Mouse (Mus musculus) limb, embryonic 15.5 days (tissue): ENCODE results near the gene Ankrd54. TPM values are rescaled to one million over a fixed set of nuclear protein-coding genes. Genes with fewer than 3 reads are reported as not detected.

Source experiments
- ATAC-seq: fragments of 200-750 bp; cut with Nextera tagmentation; 2 replicates; pipeline ENCODE4 v1.8.0; 2017; ENCODE audit warnings: low read depth, moderate TSS enrichment; ENCODE audit not compliant: insufficient number of reproducible peaks, low FRiP score, low TSS enrichment
- H3K27ac ChIP-seq: fragments of 300-500 bp; sonication (generic); 2 replicates; pipeline ENCODE4 v1.5.1; 2015; ENCODE audit warnings: moderate library complexity, mild to moderate bottlenecking, inconsistent platforms
- H3K27me3 ChIP-seq: fragments of 300-500 bp; sonication (generic); 2 replicates; pipeline ENCODE4 v1.6.1; 2015; ENCODE audit warnings: inconsistent platforms
- H3K36me3 ChIP-seq: fragments of 300-500 bp; sonication (generic); 2 replicates; pipeline ENCODE4 v1.6.1; 2015; ENCODE audit warnings: inconsistent platforms
- H3K4me1 ChIP-seq: fragments of 300-500 bp; sonication (generic); 2 replicates; pipeline ENCODE4 v1.6.1; 2015; ENCODE audit warnings: inconsistent platforms
- H3K4me2 ChIP-seq: fragments of 300-500 bp; sonication (generic); 2 replicates; pipeline ENCODE4 v1.6.1; 2015; ENCODE audit warnings: mild to moderate bottlenecking, inconsistent platforms
- H3K4me3 ChIP-seq: fragments of 300-500 bp; sonication (generic); 2 replicates; pipeline ENCODE4 v1.5.1; 2015; ENCODE audit warnings: mild to moderate bottlenecking, inconsistent platforms
- H3K9ac ChIP-seq: fragments of 300-500 bp; sonication (generic); 2 replicates; pipeline ENCODE4 v1.6.1; 2015; ENCODE audit warnings: inconsistent platforms
- H3K9me3 ChIP-seq: fragments of 300-500 bp; sonication (generic); 2 replicates; pipeline ENCODE4 v1.6.1; 2016; ENCODE audit warnings: inconsistent platforms
- WGBS: fragments of 180-500 bp; shearing (Covaris S2); methylation state at CpG from one replicate; pipeline ENCODE4 v1.1.7; 2015; 5-methylcytosine and 5-hydroxymethylcytosine counted together
- polyA plus RNA-seq: library from polyadenylated mRNA; unstranded; fragments of >200 nt; fragmentation: Nextera tagmentation; extraction: Ambion mirVana; gene quantifications from 2 replicates; pipeline ENCODE4 v1.2.1, GENCODE M21; 2015

Ankrd54 gene
- polyA plus RNA-seq, 1 experiment from 2014 or later: 43.9 TPM

DNA sequence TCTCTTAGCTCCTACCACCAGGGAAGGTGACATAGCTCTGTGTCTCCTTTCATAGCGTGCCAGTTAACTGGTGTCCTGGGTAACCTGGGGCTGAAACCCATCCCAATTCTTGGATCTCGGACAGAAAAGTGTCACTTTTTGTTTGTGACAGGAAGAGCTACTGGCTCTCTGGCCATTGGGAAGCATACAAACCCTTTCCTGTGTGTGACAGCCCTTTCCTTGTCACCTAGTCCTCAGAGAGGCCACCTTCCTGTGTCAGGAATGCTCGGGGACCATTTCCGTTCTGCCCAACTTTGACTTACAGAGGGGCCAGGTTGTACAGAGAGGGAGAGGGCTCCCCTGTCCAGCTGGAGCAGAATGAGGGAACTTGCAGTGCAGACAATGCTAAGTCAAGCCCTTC lies 36.8 kb upstream of the Ankrd54 start:
- Histone ChIP-seq H3K27me3 (no peaks in the 10 kb centered on the region), H3K4me1 (peaks cover 49% of the 10 kb centered on the region), H3K4me2 (no peak overlapping the region), H3K9ac (no peak overlapping the region), H3K36me3 (peaks cover 20% of the 10 kb centered on the region), H3K9me3 (no peaks in the 10 kb centered on the region), H3K4me3 (no peak overlapping the region), H3K27ac (peak overlapping the region; percentile 85)
- 61% methylated on average over 4 of the region's 4 CpGs for WGBS
- no peak for ATAC-seq

DNA sequence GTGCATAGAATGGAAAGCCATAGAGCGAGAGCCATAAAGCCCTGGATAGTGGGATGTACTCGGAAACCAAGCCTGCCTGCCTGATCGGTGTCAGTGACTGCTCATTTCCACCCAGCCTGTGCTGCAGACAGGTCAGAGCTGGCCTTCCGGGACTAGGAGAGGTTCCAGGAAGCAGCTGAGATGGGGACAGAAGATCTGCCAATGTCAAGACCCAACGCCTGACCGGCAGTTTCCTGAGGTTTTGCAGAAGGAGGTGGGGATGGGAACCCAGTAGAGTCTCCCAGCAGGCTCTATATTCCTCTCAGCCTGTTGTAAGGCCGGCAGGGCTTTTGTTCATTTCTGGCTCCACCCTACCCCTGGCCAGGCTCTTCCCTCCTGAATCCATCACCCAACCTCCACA lies 36.2 kb upstream of the Ankrd54 start:
- Histone ChIP-seq H3K27ac (peak overlapping the region; percentile 85), H3K9me3 (no peaks in the 10 kb centered on the region), H3K4me3 (no peak overlapping the region), H3K4me1 (peaks cover 49% of the 10 kb centered on the region), H3K4me2 (no peak overlapping the region), H3K9ac (no peak overlapping the region), H3K27me3 (no peaks in the 10 kb centered on the region), H3K36me3 (peaks cover 26% of the 10 kb centered on the region)
- ATAC-seq: no peak
- WGBS: 51% methylated on average over 7 of the region's 7 CpGs

- Histone ChIP-seq H3K9ac (no peak overlapping the region), H3K27me3 (no peaks in the 10 kb centered on the region), H3K36me3 (peaks cover 32% of the 10 kb centered on the region), H3K4me3 (no peak overlapping the region), H3K9me3 (no peaks in the 10 kb centered on the region), H3K4me2 (no peak overlapping the region), H3K4me1 (peaks cover 49% of the 10 kb centered on the region), H3K27ac (peak overlapping the region; percentile 85)
- 42% methylated on average over 5 of the region's 5 CpGs for WGBS
- no peak for ATAC-seq
Observed at GRCm38 (mm10) chr15:79098220-79098619, 35.5 kb upstream of the Ankrd54 start.

DNA sequence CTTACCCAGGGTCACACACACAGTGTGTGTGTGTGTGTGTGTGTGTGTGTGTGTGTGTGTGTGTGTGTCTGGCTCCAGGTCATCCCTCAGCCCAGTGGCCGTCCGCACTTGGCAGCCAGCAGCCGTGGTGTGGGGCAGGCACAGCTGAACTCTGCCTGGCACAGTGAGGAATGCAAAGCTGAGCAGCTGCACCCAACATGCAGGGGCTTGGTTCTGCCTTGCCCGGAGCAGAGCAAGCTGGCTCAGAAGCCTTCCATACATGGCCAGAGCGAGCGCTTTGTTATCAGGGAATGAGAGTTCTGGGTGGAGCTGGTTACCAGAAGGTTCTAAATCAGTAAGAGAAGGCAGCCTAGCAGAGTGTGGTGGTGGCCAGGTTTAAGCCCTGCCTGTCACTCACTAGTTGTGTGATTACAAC lies 34.9 kb upstream of the Ankrd54 start:
- Histone ChIP-seq H3K9me3 (no peaks in the 10 kb centered on the region), H3K4me2 (0 out of 2 replicates have a peak overlapping the region, but pooled peaks have one; percentile 7), H3K4me3 (no peak overlapping the region), H3K27ac (peak overlapping the region; percentile 85), H3K4me1 (peaks cover 49% of the 10 kb centered on the region), H3K27me3 (no peaks in the 10 kb centered on the region), H3K36me3 (peaks cover 38% of the 10 kb centered on the region), H3K9ac (no peak overlapping the region)
- WGBS: 31% methylated on average over 6 of the region's 6 CpGs
- peak; percentile 72 for ATAC-seq

GRCm38 (mm10) chr15:79097135-79097534 lies 34.4 kb upstream of the Ankrd54 start:
- no peaks in the 10 kb centered on the region for H3K9me3 ChIP-seq
- 18% methylated on average over 2 of the region's 2 CpGs for WGBS
- peaks cover 49% of the 10 kb centered on the region for H3K4me1 ChIP-seq
- peak overlapping the region; percentile 85 for H3K27ac ChIP-seq
- no peak overlapping the region for H3K4me3 ChIP-seq
- H3K36me3 ChIP-seq: peaks cover 43% of the 10 kb centered on the region
- ATAC-seq: no peak
- no peak overlapping the region for H3K9ac ChIP-seq
- 0 out of 2 replicates have a peak overlapping the region, but pooled peaks have one; percentile 7 for H3K4me2 ChIP-seq
- H3K27me3 ChIP-seq: no peaks in the 10 kb centered on the region

GRCm38 (mm10) chr15:79096556-79096955 lies 33.9 kb upstream of the Ankrd54 start:
- H3K4me1 ChIP-seq: peaks cover 45% of the 10 kb centered on the region
- no peak overlapping the region for H3K4me2 ChIP-seq
- peak overlapping the region; percentile 85 for H3K27ac ChIP-seq
- ATAC-seq: no peak
- no peaks in the 10 kb centered on the region for H3K9me3 ChIP-seq
- 63% methylated on average over 3 of the region's 3 CpGs for WGBS
- H3K36me3 ChIP-seq: peaks cover 45% of the 10 kb centered on the region
- no peak overlapping the region for H3K9ac ChIP-seq
- H3K4me3 ChIP-seq: no peak overlapping the region
- no peaks in the 10 kb centered on the region for H3K27me3 ChIP-seq

DNA sequence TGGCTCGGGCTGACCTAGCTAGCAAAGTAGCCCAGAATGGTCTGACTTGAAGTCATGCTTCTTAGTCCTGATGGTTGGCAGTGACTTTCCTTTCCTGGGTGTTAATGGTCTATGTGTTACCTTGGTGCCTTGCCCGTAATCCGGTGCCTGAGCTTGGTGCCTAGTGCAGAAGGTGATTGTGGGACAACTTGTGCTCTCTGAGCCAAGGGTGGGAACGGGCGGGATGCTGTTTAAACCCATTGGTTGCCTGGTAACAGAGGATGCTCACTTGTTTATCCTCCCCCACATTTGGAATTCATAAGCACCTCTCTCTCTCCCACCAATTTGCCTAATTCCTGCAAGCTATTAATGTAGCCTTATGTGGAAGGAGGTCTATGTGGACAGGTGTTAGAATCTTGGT lies 32.8 kb upstream of the Ankrd54 start:
- WGBS: 78% methylated on average over 5 of the region's 5 CpGs
- peaks cover 34% of the 10 kb centered on the region for H3K4me1 ChIP-seq
- no peaks in the 10 kb centered on the region for H3K9me3 ChIP-seq
- no peak for ATAC-seq
- no peaks in the 10 kb centered on the region for H3K27me3 ChIP-seq
- no peak overlapping the region for H3K4me3 ChIP-seq
- peaks cover 56% of the 10 kb centered on the region for H3K36me3 ChIP-seq
- H3K4me2 ChIP-seq: no peak overlapping the region
- no peak overlapping the region for H3K9ac ChIP-seq
- H3K27ac ChIP-seq: no peak overlapping the region

DNA sequence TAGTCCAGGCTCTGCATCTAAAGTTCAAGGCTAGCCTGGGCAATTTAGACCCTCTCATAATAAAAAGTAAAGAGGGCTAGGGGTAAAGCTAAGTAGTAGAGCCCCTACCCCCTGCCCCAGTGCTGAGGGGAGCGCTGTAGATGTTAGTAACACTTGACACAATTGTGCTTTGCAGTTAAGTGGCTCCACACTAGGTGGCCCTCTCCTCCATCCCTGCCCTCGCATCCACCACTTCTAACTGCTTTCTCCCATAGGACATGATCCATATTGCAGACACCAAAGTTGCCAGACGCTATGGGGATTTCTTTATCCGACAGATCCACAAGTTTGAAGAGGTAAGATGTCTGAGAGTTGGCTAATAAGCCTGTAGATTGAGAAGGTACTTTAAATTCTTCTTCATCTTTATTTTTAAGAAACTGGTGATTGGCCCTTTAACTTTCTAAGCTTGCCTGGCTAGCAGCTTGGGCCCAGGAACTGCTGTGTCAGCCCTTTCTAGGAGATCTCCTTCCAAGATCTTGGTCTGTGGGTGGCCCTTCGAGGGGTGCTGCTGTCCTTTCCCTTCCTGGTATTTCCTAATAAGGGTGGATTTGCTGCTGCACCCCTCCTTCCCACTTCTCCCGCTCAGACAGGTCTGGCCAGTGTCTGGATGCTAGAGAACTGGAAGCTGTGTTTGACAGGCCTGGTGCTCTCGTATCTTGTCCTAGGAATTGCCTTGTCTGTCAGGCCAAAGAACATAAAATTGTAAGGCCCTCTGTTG lies 30.6 kb upstream of the Ankrd54 start:
- no peak overlapping the region for H3K9ac ChIP-seq
- H3K27me3 ChIP-seq: no peaks in the 10 kb centered on the region
- WGBS: 63% methylated on average over 7 of the region's 7 CpGs
- H3K4me1 ChIP-seq: peaks cover 18% of the 10 kb centered on the region
- ATAC-seq: no peak
- no peaks in the 10 kb centered on the region for H3K9me3 ChIP-seq
- peaks cover 78% of the 10 kb centered on the region for H3K36me3 ChIP-seq
- no peak overlapping the region for H3K4me2 ChIP-seq
- H3K27ac ChIP-seq: 0 out of 2 replicates have a peak overlapping the region, but pooled peaks have one; percentile 2
- H3K4me3 ChIP-seq: no peak overlapping the region

- ATAC-seq: no peak
- peaks cover 85% of the 10 kb centered on the region for H3K36me3 ChIP-seq
- H3K27me3 ChIP-seq: no peaks in the 10 kb centered on the region
- H3K4me1 ChIP-seq: peaks cover 8% of the 10 kb centered on the region
- no peaks in the 10 kb centered on the region for H3K9me3 ChIP-seq
- no peak overlapping the region for H3K9ac ChIP-seq
- H3K27ac ChIP-seq: no peak overlapping the region
- 87% methylated on average over 6 of the region's 6 CpGs for WGBS
- no peak overlapping the region for H3K4me2 ChIP-seq
- no peak overlapping the region for H3K4me3 ChIP-seq
Observed at GRCm38 (mm10) chr15:79092284-79092683, 29.6 kb upstream of the Ankrd54 start.

- Histone ChIP-seq H3K27me3 (no peaks in the 10 kb centered on the region), H3K4me1 (peaks cover 11% of the 10 kb centered on the region), H3K36me3 (peaks cover 74% of the 10 kb centered on the region), H3K9ac (no peak overlapping the region), H3K27ac (no peak overlapping the region), H3K4me3 (no peak overlapping the region), H3K4me2 (no peak overlapping the region), H3K9me3 (no peaks in the 10 kb centered on the region)
- WGBS: 97% methylated on average over 7 of the region's 7 CpGs
- no peak for ATAC-seq
Observed at GRCm38 (mm10) chr15:79079567-79079966, 16.9 kb upstream of the Ankrd54 start.

DNA sequence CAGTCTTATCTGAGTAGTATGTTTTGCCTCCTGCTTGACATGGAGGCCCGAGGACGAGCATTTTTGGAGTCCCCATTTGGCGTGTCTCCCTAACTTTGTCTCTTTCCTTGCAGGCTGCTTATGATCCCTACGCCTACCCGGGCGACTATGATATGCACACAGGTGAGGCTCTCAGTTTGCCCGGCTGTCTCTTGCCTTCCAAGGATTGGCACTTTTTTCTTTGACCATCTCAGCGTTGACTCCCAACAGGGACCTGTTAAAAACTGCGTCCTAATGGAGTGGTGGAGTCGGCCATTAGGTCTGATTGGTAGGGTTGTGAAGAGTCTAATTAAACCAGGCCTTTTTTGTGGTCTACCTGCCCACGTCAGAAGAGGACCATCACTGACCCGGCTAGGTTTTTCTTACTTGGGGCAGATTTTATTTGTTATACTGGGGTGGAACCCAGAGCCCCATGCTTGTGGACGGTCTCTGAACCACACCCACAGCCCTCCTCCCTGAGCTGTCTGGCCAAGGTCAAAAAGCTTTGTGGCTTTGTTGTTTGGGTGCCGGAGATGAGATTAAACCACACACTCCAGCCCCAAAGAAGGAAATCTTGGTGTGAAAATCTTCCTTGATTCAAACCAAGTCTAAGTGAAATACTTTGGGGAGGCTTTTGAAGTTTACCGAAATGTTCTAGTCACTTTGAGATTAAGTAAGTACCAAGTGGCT lies 13.1 kb upstream of the Ankrd54 start:
- H3K27ac ChIP-seq: no peak overlapping the region
- peak overlapping the region; percentile 89 for H3K4me3 ChIP-seq
- H3K4me2 ChIP-seq: peak overlapping the region; percentile 82
- ATAC-seq: no peak
- H3K4me1 ChIP-seq: peaks cover 16% of the 10 kb centered on the region
- peaks cover 37% of the 10 kb centered on the region for H3K36me3 ChIP-seq
- H3K9ac ChIP-seq: peak overlapping the region; percentile 86
- H3K27me3 ChIP-seq: no peaks in the 10 kb centered on the region
- 32% methylated on average over 15 of the region's 15 CpGs for WGBS
- H3K9me3 ChIP-seq: no peaks in the 10 kb centered on the region

- H3K27ac ChIP-seq: peak within 1 kb of the TSS; percentile 88
- H3K27me3 ChIP-seq: no peaks in the 10 kb centered on the region
- 1% methylated on average over 44 of the region's 49 CpGs for WGBS
- H3K36me3 ChIP-seq: peaks cover 32% of the 10 kb centered on the region
- peaks cover 16% of the 10 kb centered on the region for H3K4me1 ChIP-seq
- peak within 1 kb of the TSS; percentile 82 for H3K4me2 ChIP-seq
- H3K4me3 ChIP-seq: peak within 1 kb of the TSS; percentile 89
- peak within 1 kb of the TSS; percentile 86 for H3K9ac ChIP-seq
- ATAC-seq: peak; percentile 81; the same call in 1 of the 2 replicates
- H3K9me3 ChIP-seq: no peaks in the 10 kb centered on the region
Observed at GRCm38 (mm10) chr15:79074913-79075532, 12.3 kb upstream of the Ankrd54 start, which contains the start of gene Eif3l. Gene Eif3l, plus strand, starts transcription at chr15:79075179.
